Mouse (Mus musculus) intestine, postnatal 0 days (tissue): Measurements from ENCODE around the gene Shank2. TPM values are rescaled to one million over a fixed set of nuclear protein-coding genes. Genes with fewer than 3 reads are reported as not detected.

ENCODE experiments used
- ATAC-seq: fragments of 200-750 bp; cut with Nextera tagmentation; 2 replicates; pipeline ENCODE4 v1.8.0; 2017; ENCODE audit warnings: mild to moderate bottlenecking, moderate TSS enrichment, moderate library complexity
- H3K27ac ChIP-seq: fragments of 300-500 bp; sonication (generic); 2 replicates; pipeline ENCODE4 v1.5.1; 2014; ENCODE audit warnings: mild to moderate bottlenecking, low read depth, low read length, moderate library complexity
- H3K27me3 ChIP-seq: fragments of 300-500 bp; sonication (generic); replicated peaks from 2 replicates; pipeline ENCODE4 v1.6.1; 2014; ENCODE audit warnings: low read length, mixed read lengths; ENCODE audit not compliant: control insufficient read depth, insufficient read depth
- H3K36me3 ChIP-seq: fragments of 300-500 bp; sonication (generic); 2 replicates; pipeline ENCODE4 v1.6.1; 2014; ENCODE audit warnings: mild to moderate bottlenecking, moderate library complexity; ENCODE audit not compliant: control insufficient read depth, insufficient read depth
- H3K4me1 ChIP-seq: fragments of 300-500 bp; sonication (generic); replicated peaks from 2 replicates; pipeline ENCODE4 v1.6.1; 2014; ENCODE audit warnings: antibody characterized with exemption, low read length, mixed read lengths; ENCODE audit not compliant: control insufficient read depth, insufficient read depth
- H3K4me2 ChIP-seq: fragments of 300-500 bp; sonication (generic); replicated peaks from 2 replicates; pipeline ENCODE4 v1.6.1; 2014; ENCODE audit warnings: low read depth, mild to moderate bottlenecking, moderate library complexity
- H3K4me3 ChIP-seq: fragments of 300-500 bp; sonication (generic); 2 replicates; pipeline ENCODE4 v1.5.1; 2014; ENCODE audit warnings: low read depth, low read length
- H3K9ac ChIP-seq: fragments of 300-500 bp; sonication (generic); 2 replicates; pipeline ENCODE4 v1.6.1; 2014; ENCODE audit warnings: mild to moderate bottlenecking, low read depth, low read length
- H3K9me3 ChIP-seq: fragments of 300-500 bp; sonication (generic); 2 replicates; pipeline ENCODE4 v1.6.1; 2016; ENCODE audit warnings: mixed run types; ENCODE audit not compliant: control insufficient read depth
- CTCF ChIP-seq: sonication (generic); IDR thresholded peaks from 2 replicates; pipeline ENCODE4 v1.5.1; 2016; ENCODE audit warnings: low read depth, mild to moderate bottlenecking, control low read depth, antibody characterized with exemption, moderate library complexity
- WGBS: fragments of 180-500 bp; shearing (Covaris S2); extraction: QIAGEN DNeasy Blood & Tissue Kit; methylation state at CpG from one replicate; pipeline ENCODE4 v1.1.7; 2014; 5-methylcytosine and 5-hydroxymethylcytosine counted together
- polyA plus RNA-seq: library from polyadenylated mRNA; unstranded; fragments of >200 nt; fragmentation: Nextera tagmentation; extraction: Ambion mirVana; gene quantifications from 2 replicates; pipeline ENCODE4 v1.2.1, GENCODE M21; 2015

The Shank2 gene
- polyA plus RNA-seq, 1 experiment from 2014 or later: 0.74 TPM

- no peaks in the 10 kb centered on the region for H3K4me1 ChIP-seq
- no peaks in the 10 kb centered on the region for H3K36me3 ChIP-seq
- no peak for TF ChIP-seq CTCF
- no peak overlapping the region for H3K4me2 ChIP-seq
- H3K9me3 ChIP-seq: no peaks in the 10 kb centered on the region
- H3K4me3 ChIP-seq: no peak overlapping the region
- no peak overlapping the region for H3K9ac ChIP-seq
- no peaks in the 10 kb centered on the region for H3K27me3 ChIP-seq
- WGBS: 84% methylated on average over 3 of the region's 3 CpGs
- H3K27ac ChIP-seq: no peak overlapping the region
- no peak for ATAC-seq
Measured at GRCm38 (mm10) chr7:144293611-144294010, 291.9 kb downstream of the Shank2 start.

DNA sequence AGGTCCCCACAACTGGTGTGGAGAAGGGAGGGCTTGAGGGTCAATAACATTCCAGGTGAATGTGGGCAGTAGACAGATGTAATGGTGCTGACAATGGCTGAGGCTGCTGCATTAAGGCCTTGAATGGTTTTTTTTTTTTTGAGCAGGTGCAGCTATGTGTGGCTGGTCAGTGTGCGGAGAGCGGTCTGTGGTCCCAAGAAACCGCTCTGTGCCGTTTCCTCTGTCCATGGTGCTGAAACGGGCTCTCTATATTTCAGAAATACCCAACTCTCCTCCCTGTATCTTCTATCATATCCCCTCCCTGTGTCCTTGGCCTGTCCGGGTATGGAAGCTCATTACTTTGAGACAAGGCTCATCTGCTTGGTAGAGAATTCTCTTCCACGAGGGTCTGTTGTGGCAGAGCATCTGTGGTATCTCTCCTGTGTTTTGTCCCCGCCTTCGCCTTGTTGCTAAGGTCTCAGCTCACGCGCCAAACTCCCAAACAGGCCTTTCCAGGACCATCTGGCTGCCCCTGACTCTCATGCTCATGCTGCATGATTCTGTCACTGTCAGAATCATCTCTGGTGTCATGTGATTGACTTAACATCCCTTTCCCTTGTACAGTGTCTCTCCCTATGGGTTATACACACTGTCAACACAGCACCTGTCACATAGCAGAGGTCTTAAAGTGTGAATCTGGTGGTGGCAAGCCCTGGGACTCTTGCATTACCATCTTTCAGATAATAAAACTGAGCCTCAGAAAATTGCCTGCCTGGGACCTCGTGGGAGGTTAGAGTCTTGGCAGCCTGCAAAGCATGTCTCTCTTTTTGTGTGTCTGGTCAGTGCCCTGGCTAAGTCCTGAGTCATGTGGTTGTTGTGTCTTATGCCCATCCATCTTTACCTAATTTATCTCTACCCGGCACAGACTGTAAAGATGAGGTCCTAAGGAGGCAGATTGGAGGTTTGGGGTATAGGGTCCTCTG, 292.8 kb downstream of the Shank2 start:
- 39% methylated on average over 13 of the region's 13 CpGs for WGBS
- H3K9me3 ChIP-seq: no peaks in the 10 kb centered on the region
- no peak overlapping the region for H3K4me3 ChIP-seq
- TF ChIP-seq CTCF: no peak
- H3K27me3 ChIP-seq: no peaks in the 10 kb centered on the region
- H3K36me3 ChIP-seq: no peaks in the 10 kb centered on the region
- H3K9ac ChIP-seq: no peak overlapping the region
- no peaks in the 10 kb centered on the region for H3K4me1 ChIP-seq
- H3K27ac ChIP-seq: no peak overlapping the region
- no peak for ATAC-seq
- no peak overlapping the region for H3K4me2 ChIP-seq

DNA sequence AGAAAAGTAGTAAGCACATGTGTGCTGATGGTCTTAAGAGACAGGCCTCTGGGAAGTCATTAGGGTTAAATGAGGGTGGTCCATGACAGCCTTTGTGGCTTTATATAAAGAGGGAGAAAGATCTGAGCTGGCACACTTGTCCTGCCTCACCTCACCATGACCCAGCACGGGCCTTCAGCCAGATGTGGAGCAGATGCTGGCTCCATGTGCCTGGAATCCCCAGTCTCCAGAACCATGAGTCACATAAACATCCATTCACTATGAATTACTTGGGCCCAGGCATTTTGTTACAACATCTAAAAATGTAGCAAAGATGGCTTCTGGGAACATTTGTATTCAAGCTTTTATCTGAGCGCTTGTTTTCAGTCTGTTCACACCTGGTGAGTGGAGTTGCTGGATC, 297.6 kb downstream of the Shank2 start:
- no peak for ATAC-seq
- WGBS: 81% methylated on average over 2 of the region's 2 CpGs
- H3K9me3 ChIP-seq: no peaks in the 10 kb centered on the region
- H3K4me3 ChIP-seq: no peak overlapping the region
- no peak overlapping the region for H3K27ac ChIP-seq
- no peak overlapping the region for H3K9ac ChIP-seq
- H3K4me1 ChIP-seq: no peaks in the 10 kb centered on the region
- H3K36me3 ChIP-seq: no peaks in the 10 kb centered on the region
- H3K4me2 ChIP-seq: no peak overlapping the region
- no peak for TF ChIP-seq CTCF
- H3K27me3 ChIP-seq: no peaks in the 10 kb centered on the region

DNA sequence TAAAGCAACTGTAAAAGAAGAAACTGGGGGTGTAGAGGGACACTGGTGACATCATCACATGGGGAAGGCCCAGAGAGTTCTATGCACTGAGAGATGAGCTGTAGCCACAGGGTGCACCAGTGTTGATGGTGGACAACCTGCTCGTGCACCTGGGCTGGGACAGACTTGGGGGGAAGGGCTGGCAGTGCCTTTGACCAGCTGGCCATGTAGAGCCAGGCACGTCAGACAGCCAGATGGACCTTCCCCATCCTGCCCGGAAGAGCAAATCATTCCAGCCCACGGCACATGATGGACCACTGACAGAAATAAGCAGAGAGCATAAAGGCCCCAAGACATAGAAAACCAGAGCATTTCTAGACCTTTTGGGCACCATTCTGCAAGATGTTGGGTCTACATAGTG, 299.9 kb downstream of the Shank2 start:
- no peak for ATAC-seq
- Histone ChIP-seq H3K9ac (no peak overlapping the region), H3K9me3 (no peaks in the 10 kb centered on the region), H3K4me2 (no peak overlapping the region), H3K27ac (no peak overlapping the region), H3K36me3 (no peaks in the 10 kb centered on the region), H3K4me3 (no peak overlapping the region), H3K4me1 (no peaks in the 10 kb centered on the region), H3K27me3 (no peaks in the 10 kb centered on the region)
- 87% methylated on average over 4 of the region's 4 CpGs for WGBS
- TF ChIP-seq CTCF: no peak

- Histone ChIP-seq H3K4me3 (no peak overlapping the region), H3K9me3 (no peaks in the 10 kb centered on the region), H3K4me2 (no peak overlapping the region), H3K4me1 (no peaks in the 10 kb centered on the region), H3K27me3 (no peaks in the 10 kb centered on the region), H3K9ac (no peak overlapping the region), H3K27ac (no peak overlapping the region), H3K36me3 (no peaks in the 10 kb centered on the region)
- TF ChIP-seq CTCF: no peak
- ATAC-seq: no peak
- 65% methylated on average over 5 of the region's 5 CpGs for WGBS
Measured at GRCm38 (mm10) chr7:144302498-144302897, 300.8 kb downstream of the Shank2 start.

GRCm38 (mm10) chr7:144307853-144308409, 306.2 kb downstream of the Shank2 start:
- no peaks in the 10 kb centered on the region for H3K27me3 ChIP-seq
- H3K27ac ChIP-seq: no peak overlapping the region
- no peaks in the 10 kb centered on the region for H3K9me3 ChIP-seq
- WGBS: 83% methylated on average over 10 of the region's 10 CpGs
- TF ChIP-seq CTCF: no peak
- H3K4me2 ChIP-seq: no peak overlapping the region
- no peak for ATAC-seq
- H3K4me3 ChIP-seq: no peak overlapping the region
- no peaks in the 10 kb centered on the region for H3K4me1 ChIP-seq
- no peak overlapping the region for H3K9ac ChIP-seq
- H3K36me3 ChIP-seq: no peaks in the 10 kb centered on the region
